ENCODE assay signal across 10 mouse cellular contexts in the genomic region with DNA sequence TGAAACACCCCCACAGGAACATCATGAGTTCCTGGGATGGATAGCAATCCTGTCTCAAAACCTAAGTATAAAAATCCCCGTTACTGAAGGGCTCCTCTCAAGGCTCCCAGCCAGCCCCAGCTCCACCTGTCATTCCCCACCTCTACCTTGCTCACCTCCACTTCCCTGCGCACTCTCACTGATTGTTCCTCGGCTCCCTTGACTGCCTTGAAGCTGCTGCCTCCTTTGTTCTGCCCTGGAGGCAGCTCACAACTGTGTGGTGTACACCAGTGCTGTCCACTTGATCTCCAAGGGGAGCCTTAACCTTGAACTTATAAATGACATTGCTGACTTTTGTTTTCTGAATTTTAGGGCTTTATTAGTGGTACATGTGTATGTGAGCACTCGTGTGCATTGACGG. TPM values are rescaled to one million over a fixed set of nuclear protein-coding genes. Genes with fewer than 3 reads are reported as not detected.
A peak's percentile ranks its signal among the peaks of the same experiment; 100 is the strongest.
DNase-seq lines count a peak whose midpoint lies in the region; ATAC-seq and TF ChIP-seq lines count a peak whose summit lies in the region.
"Had no signal": no experiment of that assay in that cellular context is flagged by ENCODE, and none has a peak within 500 bp of the region (broad histone marks: within the 10 kb centered on the region; RNA-seq: fewer than 3 reads in every experiment).

No protein-coding gene starts in this region.

- no peaks in the 10 kb centered on the region for H3K27me3 ChIP-seq in heart, embryonic 16.5 days (ENCODE audit: control insufficient read depth, insufficient read depth, low read length)
- H3K27me3 ChIP-seq in limb, embryonic 10.5 days (ENCODE audit: low read depth, poor library complexity, severe bottlenecking): no peaks in the 10 kb centered on the region
- H3K27me3 ChIP-seq: Patski had no signal

- H3K4me2 ChIP-seq in heart, embryonic 16.5 days (ENCODE audit: low read depth, low read length): peak overlapping the region; percentile 83

- peaks cover 17% of the 10 kb centered on the region for H3K4me1 ChIP-seq in heart, embryonic 16.5 days (ENCODE audit: control insufficient read depth, insufficient read depth, low read length)
- peaks cover 5% of the 10 kb centered on the region for H3K4me1 ChIP-seq in cortical plate, adult 2 months (ENCODE audit: control insufficient read depth, insufficient read depth, low read length)
- peaks cover 16% of the 10 kb centered on the region for H3K4me1 ChIP-seq in limb, embryonic 10.5 days

- no peak for ATAC-seq in heart, embryonic 16.5 days (replicated peaks; ENCODE audit: extremely low read depth, insufficient read depth, low FRiP score)
- ATAC-seq: Patski had no signal

- H3K4me3 ChIP-seq in heart, embryonic 16.5 days (ENCODE audit: low read length): no peak overlapping the region
- peak overlapping the region; percentile 90; the same call in 1 of the 2 replicates for H3K4me3 ChIP-seq in cortical plate, adult 2 months (ENCODE audit: insufficient read depth, low read length)
- peak overlapping the region; percentile 86; the same call in 1 of the 2 replicates for H3K4me3 ChIP-seq in limb, embryonic 10.5 days

- no peaks in the 10 kb centered on the region for H3K9me3 ChIP-seq in heart, embryonic 16.5 days (replicated peaks; ENCODE audit: control insufficient read depth, low read length)
- no peaks in the 10 kb centered on the region for H3K9me3 ChIP-seq in limb, embryonic 10.5 days (replicated peaks)

- no peak for DNase-seq in heart, postnatal 4 days
- DNase-seq in ES-CJ7 (ENCODE audit: low read depth, low spot score): peak; percentile 64
- DNase-seq in limb, embryonic 10.5 days (ENCODE audit: low spot score): no peak
- no peak for DNase-seq in thymus, postnatal 0 days (ENCODE audit: low spot score)
- DNase-seq in frontal cortex, adult 2 months (ENCODE audit: extremely low spot score in 1 of 2, low spot score in 1 of 2): no peak
- DNase-seq in layer of hippocampus, postnatal 14 days (ENCODE audit: low spot score in 2 of 2): no peak

- WGBS in heart, embryonic 16.5 days: 73% methylated on average over 5 of the region's 5 CpGs
- 79% methylated on average over 5 of the region's 5 CpGs for WGBS in limb, embryonic 10.5 days

- H3K27ac ChIP-seq in heart, embryonic 16.5 days (ENCODE audit: low read length): no peak overlapping the region
- no peak overlapping the region for H3K27ac ChIP-seq in cortical plate, adult 2 months (ENCODE audit: insufficient read depth, low read length)
- no peak overlapping the region for H3K27ac ChIP-seq in limb, embryonic 10.5 days

- no peak for TF ChIP-seq CTCF in cortical plate, adult 2 months (IDR thresholded peaks at IDR 0.05; ENCODE audit: extremely low read depth, insufficient read depth, low read length)

- H3K9ac ChIP-seq in heart, embryonic 16.5 days (ENCODE audit: low read length): peak overlapping the region; percentile 93

- H3K36me3 ChIP-seq in heart, embryonic 16.5 days (ENCODE audit: control insufficient read depth, insufficient read depth): peaks cover 18% of the 10 kb centered on the region
- H3K36me3 ChIP-seq in limb, embryonic 10.5 days: peaks cover 47% of the 10 kb centered on the region

- no peak for TF ChIP-seq POLR2A in cortical plate, adult 2 months (IDR thresholded peaks at IDR 0.05; ENCODE audit: extremely low read depth, insufficient read depth, low read length)

RNA-seq across cellular contexts. Expression of a gene that starts 1.7 kb away (rescaled TPM):
- polyA plus RNA-seq in heart, embryonic 16.5 days (2015; fragmentation: Nextera tagmentation; extraction: Ambion mirVana): 612 and 678 TPM in 2 replicates
- total RNA-seq in heart, postnatal 4 days (2021): 100 to 1,000 TPM; 517 to 525 TPM
- 324 and 325 TPM in 2 replicates for polyA plus RNA-seq in cortical plate, adult 2 months (2012; rRNA removed)
- polyA plus RNA-seq in limb, embryonic 10.5 days (2016; fragmentation: Nextera tagmentation; extraction: Ambion mirVana): 316 and 317 TPM in 2 replicates
- polyA plus RNA-seq in thymus, postnatal 0 days (2015; fragmentation: Nextera tagmentation; extraction: Ambion mirVana): 503 and 517 TPM in 2 replicates
- polyA plus RNA-seq in frontal cortex, adult 2 months (2012; rRNA removed): 324 and 374 TPM in 2 replicates
- total RNA-seq in layer of hippocampus, postnatal 14 days (2021): 100 to 1,000 TPM; 152 to 158 TPM

RNA-seq across cellular contexts. Expression of a gene that starts 32.5 kb away (rescaled TPM):
- not detected in 2 replicates for polyA plus RNA-seq in heart, embryonic 16.5 days (2015; fragmentation: Nextera tagmentation; extraction: Ambion mirVana)
- total RNA-seq in heart, postnatal 4 days (2021): not detected
- not detected in 2 replicates for polyA plus RNA-seq in cortical plate, adult 2 months (2012; rRNA removed)
- not detected in 2 replicates for polyA plus RNA-seq in limb, embryonic 10.5 days (2016; fragmentation: Nextera tagmentation; extraction: Ambion mirVana)
- polyA plus RNA-seq in thymus, postnatal 0 days (2015; fragmentation: Nextera tagmentation; extraction: Ambion mirVana): not detected in 2 replicates
- not detected in 2 replicates for polyA plus RNA-seq in frontal cortex, adult 2 months (2012; rRNA removed)
- total RNA-seq in layer of hippocampus, postnatal 14 days (2021): not detected
- total RNA-seq: layer of hippocampus, adult 2 months had no signal

RNA-seq across cellular contexts. Expression of a gene that starts 39.6 kb away (rescaled TPM):
- 372 and 402 TPM in 2 replicates for polyA plus RNA-seq in heart, embryonic 16.5 days (2015; fragmentation: Nextera tagmentation; extraction: Ambion mirVana)
- total RNA-seq in heart, postnatal 4 days (2021): 100 to 1,000 TPM; 162 to 169 TPM
- 854 and 882 TPM in 2 replicates for polyA plus RNA-seq in cortical plate, adult 2 months (2012; rRNA removed)
- polyA plus RNA-seq in limb, embryonic 10.5 days (2016; fragmentation: Nextera tagmentation; extraction: Ambion mirVana): 684 and 695 TPM in 2 replicates
- 315 and 341 TPM in 2 replicates for polyA plus RNA-seq in thymus, postnatal 0 days (2015; fragmentation: Nextera tagmentation; extraction: Ambion mirVana)
- 779 and 879 TPM in 2 replicates for polyA plus RNA-seq in frontal cortex, adult 2 months (2012; rRNA removed)
- 100 to 1,000 TPM; 521 to 544 TPM for total RNA-seq in layer of hippocampus, postnatal 14 days (2021)

RNA-seq across cellular contexts. Expression of a gene that starts 39.9 kb away (rescaled TPM):
- 47.8 and 49.3 TPM in 2 replicates for polyA plus RNA-seq in heart, embryonic 16.5 days (2015; fragmentation: Nextera tagmentation; extraction: Ambion mirVana)
- 10 to 100 TPM; 21.3 to 22.8 TPM for total RNA-seq in heart, postnatal 4 days (2021)
- 39.7 and 41.9 TPM in 2 replicates for polyA plus RNA-seq in cortical plate, adult 2 months (2012; rRNA removed)
- 78.0 and 89.8 TPM in 2 replicates for polyA plus RNA-seq in limb, embryonic 10.5 days (2016; fragmentation: Nextera tagmentation; extraction: Ambion mirVana)
- polyA plus RNA-seq in thymus, postnatal 0 days (2015; fragmentation: Nextera tagmentation; extraction: Ambion mirVana): 71.2 and 92.9 TPM in 2 replicates
- 37.9 TPM in 2 replicates for polyA plus RNA-seq in frontal cortex, adult 2 months (2012; rRNA removed)
- total RNA-seq in layer of hippocampus, postnatal 14 days (2021): 10 to 100 TPM; 31.8 to 33.7 TPM
